Mouse (Mus musculus): Measurements from ENCODE around the gene Ngrn.

- no peak for TF ChIP-seq CTCF (IDR thresholded peaks at IDR 0.05; ENCODE audit: borderline replicate concordance, insufficient read depth, low read length)
- no peak for TF ChIP-seq POLR2A (IDR thresholded peaks at IDR 0.05; ENCODE audit: low read depth, low read length)
Observed at GRCm38 (mm10) chr7:80298754-80299153, 37.7 kb downstream of the Ngrn start.

All from embryonic fibroblast, embryonic 13.5 days (primary cell).